Mouse (Mus musculus) thymus, adult 2 months (tissue): ENCODE data around the gene Chmp2a.

Experiments
- CTCF ChIP-seq: fragments of 200-500 bp; IDR thresholded peaks from 2 replicates; pipeline ENCODE4 v1.5.1; 2012; ENCODE audit warnings: mild to moderate bottlenecking, control low read depth, low read length, moderate library complexity, borderline replicate concordance; ENCODE audit not compliant: control insufficient read depth, poor library complexity, insufficient read depth; ENCODE audit errors: extremely low read depth
- POLR2A ChIP-seq: fragments of 200-500 bp; IDR thresholded peaks from 2 replicates; pipeline ENCODE4 v1.6.1; 2012; ENCODE audit warnings: mild to moderate bottlenecking, low read length, control low read depth, moderate library complexity; ENCODE audit not compliant: control insufficient read depth, poor library complexity, insufficient read depth; ENCODE audit errors: extremely low read depth

DNA sequence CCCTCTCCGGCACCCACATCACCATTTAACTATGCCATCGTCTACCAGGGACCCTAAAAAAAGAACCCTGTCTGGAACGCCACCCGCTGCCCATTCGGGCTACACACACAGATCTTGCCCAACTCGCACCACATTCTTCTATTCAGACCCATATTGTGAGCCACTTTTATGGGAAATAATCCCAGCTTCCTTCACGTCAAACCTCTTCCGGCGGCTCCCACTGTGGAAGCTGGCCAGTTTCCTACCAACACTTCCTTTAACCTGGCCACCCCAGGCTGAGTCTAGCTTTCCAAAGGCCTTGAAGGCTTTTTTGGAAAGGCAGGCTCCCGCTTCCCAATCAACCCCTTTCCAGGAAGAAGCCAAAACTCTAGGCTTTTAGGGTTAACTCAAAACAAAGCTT, 28.1 kb downstream of the Chmp2a start:
- TF ChIP-seq POLR2A, result no peak
- no peak for TF ChIP-seq CTCF
